Mouse (Mus musculus) A20 (cell line): ENCODE measurements around the gene Fkbp5.

ENCODE experiments used
- DNase-seq: peaks from one replicate; pipeline ENCODE4 v3.0.0-alpha.2; 2011; ENCODE audit warnings: low read depth, low spot score

Gene Fkbp5

DNA sequence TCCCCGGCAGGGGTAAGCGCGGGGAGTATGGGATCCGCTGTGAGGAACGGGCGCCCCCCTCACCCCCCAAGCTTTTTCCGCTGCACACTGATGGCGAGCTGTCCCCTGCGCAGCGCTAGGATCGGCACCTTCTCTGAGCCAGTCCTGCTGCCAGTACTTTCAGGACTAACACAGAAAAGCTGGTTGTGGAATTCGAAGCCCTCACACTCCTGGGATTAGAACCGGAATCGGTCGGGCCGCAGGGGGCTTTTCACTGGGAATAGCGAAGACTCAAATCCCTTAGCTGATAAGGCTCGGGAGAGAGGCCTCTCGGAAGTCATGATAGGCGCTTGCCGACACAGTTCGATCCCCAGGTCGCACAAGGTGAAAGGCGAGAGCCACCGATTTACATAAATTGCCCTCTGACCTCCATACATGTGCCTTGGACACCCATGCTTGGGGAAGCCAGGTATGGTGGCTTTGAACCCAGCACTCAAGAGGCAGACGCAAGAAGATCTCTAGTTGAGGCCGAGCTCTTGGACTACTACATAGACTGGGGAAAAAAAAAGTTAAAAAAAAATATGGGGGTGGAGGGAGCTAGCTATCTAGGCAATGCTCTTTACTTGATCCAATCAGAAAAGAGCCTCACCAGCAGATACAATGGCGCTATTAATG lies 6.2 kb upstream of the Fkbp5 start:
- DNase-seq, result peak; percentile 83

DNA sequence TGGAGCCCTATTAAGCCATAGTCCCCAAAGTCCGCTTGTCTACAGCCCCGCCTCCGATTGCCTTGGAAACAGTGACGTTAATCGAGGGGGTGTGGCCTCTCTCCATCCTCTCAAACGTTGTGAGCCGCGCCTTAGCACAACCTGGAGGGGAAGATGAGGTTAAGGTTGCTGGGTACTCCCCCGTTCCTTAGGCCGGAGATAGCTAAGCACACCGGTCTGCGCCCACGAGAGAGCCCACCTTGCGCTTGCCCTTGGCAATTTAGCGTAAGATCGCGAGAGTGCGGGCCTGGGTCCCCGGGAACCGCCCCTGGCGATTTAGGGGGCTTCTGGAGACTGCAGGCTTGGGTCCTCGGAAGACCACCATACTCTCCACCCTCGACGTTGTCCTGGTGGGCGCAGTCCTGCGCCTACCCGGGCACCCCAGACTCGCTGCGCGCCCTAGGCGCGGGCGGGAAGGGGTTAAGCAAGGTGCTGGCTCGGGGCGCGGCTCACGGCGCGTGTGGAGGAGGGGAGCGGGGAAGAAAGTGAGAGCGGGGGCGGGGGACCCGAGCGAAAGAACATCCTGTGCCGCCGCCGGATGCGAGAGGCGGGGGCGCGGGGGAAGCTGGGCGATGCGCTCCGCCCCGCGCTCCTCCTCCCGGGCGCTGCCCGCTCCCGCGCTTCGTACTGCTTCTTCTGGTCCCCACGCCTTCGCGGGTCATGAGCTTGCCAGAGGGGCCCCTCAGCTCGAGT lies 5.5 kb upstream of the Fkbp5 start:
- peak; percentile 94 for DNase-seq

DNA sequence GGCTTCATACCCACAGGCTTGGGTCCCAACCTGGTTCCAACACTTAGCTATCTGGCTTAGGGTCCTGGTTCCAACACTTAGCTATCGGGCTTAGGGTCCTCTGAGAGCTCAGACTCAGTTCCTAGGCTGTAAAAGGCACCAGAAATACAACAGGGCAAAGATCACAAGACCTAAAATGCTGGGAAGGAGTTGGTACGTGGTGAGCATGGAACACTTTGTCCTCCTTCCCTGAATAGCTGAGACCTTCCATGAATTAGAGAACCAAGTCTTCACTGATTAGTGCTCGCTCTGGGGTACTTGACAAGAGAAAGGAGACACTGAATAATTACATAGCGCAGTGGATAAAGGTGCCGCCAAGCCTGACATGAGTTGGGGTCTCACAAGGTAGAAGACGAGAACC lies 4.6 kb upstream of the Fkbp5 start:
- DNase-seq, result no peak

DNA sequence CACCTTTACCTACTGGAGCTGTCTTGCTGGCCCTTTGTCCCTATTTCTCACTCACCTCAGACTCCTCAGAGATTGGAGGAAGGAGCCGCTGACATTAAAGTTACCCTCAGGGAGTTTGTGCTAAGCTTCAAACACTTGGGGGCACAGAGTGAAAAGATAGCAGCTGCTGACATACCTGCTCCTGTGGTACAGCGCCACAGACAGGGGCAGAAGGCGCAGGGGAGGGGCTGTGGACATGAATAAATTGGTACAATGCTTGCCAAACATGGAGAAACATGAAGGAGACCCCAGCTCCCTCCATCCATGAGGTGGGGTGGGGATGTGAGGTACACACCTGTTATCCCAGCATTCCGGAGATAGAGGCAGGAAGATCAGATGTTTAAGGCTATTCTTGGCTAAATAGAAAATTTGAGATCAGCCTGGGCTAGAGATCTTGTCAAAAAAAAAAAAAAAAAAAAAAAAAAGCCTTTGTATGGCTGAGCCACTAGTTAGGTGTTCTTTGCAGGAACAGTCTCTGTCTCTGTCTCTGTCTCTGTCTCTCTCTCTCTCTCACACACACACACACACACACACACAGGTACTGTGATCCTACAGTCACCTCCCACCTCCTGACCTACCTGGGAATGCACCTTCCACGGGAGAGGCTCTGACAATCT lies 3.9 kb upstream of the Fkbp5 start:
- no peak for DNase-seq

DNA sequence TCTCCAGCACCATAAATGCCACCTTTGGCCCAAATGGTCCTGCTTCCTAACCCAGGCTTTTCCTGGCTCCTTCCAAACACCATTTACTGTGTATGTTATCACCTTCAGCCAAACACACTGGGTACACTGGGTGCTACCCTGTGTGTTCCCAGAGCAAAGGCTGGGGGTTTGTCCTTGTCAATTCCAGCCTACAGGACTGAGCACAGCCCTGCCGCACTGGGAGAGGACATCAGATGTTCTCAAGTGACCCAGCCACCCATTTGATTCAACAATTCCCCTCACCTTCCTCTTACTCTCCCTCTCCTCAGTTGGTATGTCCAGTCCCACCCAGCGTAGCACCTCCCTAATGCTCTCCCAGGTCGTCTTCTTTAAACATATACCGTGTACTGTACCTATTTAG lies 3.2 kb upstream of the Fkbp5 start:
- DNase-seq, result no peak

DNA sequence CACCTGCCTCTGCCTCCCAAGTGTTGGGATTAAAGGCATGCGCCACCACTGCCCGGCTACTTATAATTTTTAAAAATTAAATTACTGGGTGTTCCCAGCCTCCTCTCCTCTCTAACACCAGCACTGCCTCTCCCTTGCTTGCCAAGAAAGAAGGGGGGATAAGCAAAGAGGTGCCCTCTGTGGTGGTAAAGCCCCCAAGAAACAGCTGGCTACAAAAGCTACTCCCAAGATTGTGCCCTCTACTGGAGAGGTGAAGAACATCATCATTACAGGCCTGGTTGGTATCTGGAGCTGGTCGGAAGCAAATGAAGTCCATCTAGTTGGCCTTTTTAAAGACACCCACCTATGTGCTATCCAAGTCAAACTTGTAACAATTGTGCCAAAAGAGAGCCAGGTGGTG lies 2.5 kb upstream of the Fkbp5 start:
- DNase-seq, result peak; percentile 63

DNA sequence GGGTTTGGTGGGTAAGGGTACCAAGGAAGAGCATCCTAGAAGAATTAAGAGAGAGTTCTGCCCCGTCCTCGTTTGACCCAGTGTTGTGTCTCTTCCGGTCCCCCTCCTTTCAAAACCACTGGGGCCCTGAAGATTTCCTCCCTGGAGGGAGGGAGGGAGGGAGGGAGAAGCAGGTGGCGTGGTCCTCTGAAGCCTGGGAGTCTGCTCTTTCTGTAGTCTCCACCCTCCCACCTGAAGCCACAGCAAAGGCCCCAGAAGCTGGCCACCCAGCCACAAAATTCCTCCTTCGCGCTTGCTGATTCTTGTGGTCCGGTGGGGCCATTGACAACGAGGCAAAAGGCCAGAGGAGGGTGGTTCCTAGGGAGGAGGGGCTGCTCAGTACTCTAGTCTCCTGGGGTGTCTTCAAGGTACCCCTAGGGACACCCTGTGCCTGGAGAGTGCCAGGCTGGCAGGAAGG lies 1.3 kb upstream of the Fkbp5 start:
- DNase-seq, result peak; percentile 47

DNA sequence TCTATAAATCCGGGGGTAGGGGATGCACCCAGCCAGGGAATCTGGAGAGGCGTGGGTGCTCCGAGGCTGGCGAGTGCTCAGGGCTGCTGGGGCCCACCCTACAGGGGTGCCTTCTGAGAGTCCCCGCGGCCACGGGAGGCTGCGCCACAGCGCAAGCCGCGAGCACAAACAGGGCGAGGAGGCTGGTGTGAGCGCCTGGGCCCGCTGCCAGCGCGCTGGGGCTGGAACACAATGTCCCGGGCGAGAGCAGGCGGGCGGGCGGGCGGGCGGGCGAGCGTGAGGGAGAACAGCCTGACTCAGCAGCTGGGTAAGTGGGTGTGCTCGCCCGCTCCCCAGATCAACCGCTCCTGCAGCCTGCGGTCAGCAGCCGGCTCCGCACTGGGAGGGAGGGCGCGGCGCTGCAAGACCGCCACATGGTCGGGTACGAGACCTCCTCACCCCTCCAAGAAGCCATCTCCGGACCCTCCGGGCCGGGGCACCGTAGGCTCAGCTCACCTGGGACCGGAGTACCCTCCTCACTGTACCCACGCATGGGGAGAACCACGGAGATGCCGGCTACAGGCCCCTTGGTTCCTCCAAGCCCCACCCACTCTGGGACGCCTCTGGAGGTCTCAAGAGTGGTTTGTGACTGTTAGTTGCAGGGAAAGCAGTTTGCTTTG lies 758 bp upstream of the Fkbp5 start:
- peak; percentile 63 for DNase-seq

DNA sequence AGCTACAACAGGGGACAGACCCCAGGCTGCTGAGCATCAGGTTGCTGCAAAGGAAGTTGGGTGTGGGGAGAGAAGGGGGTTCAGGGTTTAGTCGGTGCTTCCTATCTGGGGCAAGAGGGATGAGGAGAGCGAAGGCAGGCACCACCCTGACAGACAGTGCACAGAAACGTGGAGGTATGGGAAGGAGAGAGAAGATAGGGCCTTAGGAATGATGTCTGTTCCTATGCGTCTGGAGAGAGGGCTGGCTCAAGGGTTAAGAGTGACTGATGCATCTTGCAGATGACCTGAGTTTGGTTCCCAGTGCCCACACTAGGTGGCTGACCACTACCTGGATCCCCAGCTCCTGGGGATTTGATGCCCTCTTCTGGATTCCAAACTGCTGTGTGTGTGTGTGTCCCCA lies 446 bp downstream of the Fkbp5 start:
- DNase-seq, result no peak

DNA sequence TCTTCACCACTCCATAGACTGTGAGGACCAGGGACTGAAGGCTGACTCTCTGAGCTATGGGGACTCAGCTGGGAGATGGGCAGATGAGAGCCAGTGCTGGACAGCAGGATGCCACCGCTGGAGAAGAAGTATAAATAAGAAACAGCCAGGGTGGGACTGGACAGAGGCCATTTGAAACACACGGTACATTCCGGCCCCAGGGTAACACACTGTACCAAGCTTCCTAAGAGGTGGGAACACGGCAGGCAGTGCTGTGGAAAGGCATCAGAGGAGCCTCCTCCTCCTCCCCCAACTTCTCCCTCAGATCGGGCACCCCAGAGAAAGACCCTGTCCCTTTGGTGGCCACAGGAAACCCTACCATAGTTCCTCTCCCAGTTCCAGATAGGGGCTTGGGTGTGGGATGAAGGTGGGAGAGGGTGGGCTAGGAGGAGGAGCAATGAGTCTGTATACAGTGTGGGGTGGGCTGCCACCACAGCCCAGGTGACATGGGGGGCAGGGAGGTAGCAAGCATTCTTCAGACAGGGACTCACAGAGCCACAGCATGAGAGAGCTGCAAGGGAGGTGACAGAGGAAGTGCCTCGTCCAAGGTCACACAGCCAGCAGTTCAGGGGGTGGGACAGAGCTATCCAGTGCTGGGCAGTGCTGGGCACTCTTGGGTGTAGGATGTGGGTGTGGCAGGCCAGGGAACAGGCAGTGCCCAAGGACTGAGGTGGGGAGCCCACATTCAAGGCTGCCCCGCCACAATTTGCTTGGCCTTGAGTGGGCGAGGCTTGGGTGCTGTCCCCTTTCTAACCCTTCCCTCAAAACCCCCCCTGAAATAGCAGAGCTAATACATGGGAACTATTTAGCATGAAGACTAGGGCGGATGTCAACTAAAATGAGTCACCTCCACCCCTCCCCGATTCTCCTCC lies 1.6 kb downstream of the Fkbp5 start:
- DNase-seq, result no peak

DNA sequence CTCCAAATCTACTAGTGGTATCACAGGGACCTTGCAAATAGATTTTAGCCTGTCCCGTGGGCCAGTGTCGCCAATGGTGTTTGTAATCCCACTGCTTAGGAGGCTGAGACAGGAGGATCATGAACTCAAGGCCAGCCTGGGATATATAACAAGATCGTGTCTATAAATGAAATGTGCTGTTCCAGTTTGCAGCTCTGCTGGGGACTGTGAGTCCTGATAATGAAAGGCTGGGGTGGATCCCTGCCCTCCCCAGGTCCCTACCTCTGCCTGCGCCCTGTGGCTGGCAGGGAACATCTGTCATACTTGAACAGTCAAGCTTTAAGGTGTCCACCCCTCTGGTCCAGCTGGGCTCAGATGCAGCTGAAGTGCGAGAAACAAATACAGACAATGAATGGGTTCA lies 2.8 kb downstream of the Fkbp5 start:
- no peak for DNase-seq

DNA sequence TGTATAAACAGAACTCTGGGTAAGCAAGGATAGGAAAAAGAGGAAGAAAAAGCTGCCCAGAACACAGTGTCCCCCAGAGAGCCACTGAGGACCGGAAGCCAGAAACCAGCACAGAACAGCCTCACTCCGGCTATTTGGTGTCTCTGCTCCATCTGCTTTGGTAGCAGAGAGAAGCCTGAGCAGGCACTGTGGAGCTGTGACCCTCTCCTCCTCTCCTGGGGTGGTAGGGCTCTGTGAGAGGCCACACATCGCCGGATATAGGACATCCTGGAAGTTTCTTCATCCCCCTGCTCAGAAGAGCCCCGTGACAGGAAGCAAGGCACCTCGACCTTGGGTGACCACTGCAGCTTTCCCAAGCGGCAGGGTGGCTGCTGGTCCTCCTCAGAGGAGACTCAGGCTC lies 3.5 kb downstream of the Fkbp5 start:
- DNase-seq, result no peak

DNA sequence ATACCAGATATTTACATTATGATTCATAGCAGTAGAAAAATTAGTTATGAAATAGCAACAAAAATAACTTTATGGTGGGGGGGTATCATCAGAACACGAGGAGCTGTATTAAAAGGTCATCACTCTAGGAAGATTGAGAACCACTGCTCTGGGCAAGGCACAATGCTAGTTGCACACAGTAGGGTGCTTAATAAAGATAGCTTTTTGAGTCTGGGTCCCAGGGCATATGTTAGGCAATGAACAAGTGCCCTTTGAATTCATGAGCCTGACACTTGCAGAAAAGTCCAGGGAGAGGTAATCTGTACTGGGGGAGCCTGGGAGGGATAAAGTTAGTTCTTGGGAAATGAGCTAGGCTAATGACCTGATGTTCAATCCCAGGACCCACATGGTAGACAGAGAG lies 4.0 kb downstream of the Fkbp5 start:
- DNase-seq, result no peak

DNA sequence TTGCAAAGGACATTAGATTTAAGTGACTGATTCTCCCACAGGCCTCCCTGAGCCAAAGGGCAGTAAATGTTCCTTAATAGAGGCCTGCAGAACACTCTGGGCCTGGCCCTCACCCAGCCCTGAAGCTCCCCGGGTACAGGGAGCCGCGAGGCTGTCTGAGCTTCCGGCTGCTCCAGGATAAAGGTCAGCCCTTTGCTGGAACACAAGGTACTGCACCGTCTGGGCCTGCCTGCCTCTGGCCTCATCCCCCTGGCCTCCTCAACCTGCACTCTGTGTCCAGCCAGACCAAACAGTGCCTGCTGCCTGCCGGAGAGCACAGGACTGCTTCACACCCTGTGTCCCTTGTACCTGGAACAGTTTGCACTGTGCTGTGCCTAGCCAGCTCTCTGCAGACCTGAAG lies 4.6 kb downstream of the Fkbp5 start:
- DNase-seq, result no peak

DNA sequence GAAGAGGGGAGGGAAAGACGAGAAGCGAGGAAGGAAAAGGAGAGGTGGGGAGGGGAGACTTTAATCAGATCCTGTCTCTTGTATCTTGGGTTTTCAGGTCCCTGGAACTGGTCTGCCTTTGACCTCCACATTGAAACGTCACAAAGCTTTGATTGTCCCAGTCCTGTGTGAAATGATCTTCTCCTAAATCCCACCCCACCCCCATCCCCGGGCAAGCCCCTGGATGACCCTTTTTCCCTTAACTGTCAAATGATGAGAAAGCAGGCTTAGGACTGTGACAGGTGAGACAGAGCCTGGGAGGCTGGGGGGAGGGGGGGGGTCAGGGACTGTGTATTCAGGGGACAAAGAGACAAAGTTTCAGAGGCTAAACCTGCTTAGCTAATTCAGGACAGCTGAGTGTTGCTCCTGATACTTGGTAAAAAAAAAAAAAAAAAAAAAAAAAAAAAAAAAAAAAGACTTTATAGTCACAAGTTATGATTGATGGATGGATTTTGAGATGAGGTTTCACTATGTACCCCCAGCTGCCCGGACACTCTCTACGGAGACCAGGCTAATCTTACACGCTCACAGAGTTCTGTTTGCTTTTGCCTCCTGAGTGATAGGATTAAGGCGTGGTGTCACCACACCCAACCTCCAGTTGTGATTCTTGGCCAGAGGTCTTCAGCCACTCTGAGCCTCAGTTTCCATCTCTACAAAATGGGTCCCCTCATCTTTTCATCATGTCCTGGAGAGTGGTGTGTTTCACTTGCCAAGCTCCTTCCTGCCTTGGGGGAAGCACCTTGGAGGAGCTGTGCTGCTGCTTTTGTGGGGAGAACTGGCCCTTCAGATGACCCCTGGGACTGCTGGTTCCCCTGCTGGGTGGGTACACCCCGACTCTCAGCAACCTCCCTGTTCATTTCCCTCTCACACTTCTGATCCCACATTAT lies 5.4 kb downstream of the Fkbp5 start:
- DNase-seq, result no peak

DNA sequence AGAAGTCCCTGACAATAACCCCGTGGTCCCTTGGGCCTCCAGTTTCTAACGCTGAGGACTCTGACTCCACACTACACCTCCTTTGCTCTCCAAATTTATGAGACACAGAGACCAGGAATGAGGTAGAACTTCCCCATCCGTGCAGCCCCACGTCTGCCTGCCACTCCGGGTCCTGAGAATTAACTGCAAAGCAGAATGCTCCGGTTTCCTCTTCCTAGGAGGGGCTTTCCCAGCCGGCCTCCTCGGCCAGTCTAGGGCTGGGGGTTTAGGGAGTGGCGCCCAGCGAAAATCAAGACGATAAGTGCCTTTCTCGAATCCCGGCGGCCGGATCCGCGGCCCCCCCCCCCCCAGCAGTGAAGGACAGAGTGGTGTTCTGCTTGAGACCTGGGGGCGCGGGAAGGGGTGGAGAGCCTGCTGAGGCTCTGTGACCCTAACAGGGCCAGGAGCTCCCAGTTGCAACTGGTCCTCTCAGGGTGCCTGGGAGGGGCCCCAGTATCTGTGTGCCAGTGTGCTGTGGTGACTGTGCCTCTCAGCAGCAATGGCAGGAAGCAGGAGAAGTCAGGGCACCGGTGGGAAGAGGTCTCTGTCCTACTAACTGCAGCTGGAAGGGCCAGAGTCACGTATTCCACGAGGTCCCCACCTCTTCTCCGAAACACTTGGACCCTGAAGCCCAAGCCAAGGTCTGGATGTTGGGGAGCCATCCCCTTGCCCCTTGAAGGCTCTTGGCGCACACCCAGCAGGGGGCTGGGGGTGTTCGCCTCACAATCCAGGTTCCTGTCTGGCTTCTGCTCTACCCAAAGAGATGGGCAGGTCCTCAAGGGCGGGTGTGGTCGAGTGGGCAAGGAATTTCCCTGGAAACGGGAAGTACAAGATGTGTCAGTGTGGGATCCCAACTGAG lies 6.6 kb downstream of the Fkbp5 start:
- DNase-seq, result no peak

DNA sequence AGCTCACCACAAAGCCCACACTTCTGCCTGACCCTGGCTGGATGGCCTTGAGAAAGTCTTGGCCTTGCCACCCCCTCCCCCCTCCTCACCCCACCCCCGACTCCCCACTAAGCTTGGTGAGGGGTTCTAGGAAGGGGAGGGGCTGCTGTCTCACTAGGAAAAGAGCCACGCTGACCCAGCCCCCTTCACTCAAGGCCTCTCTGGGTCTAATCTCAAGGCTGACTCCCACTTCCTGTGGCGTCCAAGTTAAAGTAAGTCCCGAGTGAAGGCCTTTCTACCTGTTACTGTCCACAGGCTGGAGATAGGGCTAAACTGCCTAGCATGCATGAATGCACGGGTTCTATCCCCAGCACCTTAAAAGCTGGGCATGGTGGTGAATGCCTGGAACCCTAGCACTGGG lies 9.8 kb downstream of the Fkbp5 start:
- no peak for DNase-seq

DNA sequence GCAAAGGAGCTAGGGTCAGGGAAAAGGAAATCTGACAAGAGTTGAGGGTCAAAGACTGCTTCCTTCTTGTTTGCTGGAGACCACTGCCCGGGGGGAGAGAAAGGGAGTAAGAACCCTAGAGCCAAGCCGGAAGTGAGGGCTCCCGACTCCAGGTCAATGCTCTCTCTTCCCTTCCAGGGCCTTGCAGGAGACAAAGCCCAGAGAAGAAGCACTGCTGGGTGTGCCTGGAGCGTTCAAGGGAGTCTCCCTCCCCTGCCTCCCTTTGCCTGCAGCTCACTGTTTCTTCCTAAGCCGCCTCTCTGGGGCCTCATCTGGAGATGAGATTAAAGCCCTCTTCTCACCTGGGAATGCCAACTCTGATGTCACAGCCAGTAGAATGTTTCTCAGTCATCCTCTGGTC lies 10.4 kb downstream of the Fkbp5 start:
- no peak for DNase-seq

DNA sequence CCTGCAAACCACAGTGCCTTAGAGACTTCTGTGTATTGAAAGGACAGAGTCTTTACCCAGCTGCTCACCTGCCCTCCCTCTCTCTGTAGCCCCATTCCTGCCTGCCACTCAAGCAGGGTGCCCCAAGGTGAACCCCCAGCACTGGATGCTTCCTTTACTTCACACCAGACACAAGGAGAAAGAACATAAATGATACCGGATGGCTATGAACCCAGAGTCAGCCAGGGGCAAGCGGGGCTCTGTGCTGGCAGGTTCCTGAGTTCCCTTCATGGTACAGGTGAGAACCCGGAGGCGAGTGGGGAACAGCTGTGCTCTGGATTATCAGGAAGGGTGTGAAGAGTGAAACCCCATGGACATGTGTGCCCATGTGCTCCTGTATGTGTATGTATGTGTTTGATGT lies 11.7 kb downstream of the Fkbp5 start:
- no peak for DNase-seq
